ENCODE assay signal across 21 mouse cellular contexts in genomic region chr19:26545671-26546070, GRCm38 (mm10). TPM values are rescaled to one million over a fixed set of nuclear protein-coding genes. Genes with fewer than 3 reads are reported as not detected.
A peak's percentile ranks its signal among the peaks of the same experiment; 100 is the strongest.
DNase-seq lines count a peak whose midpoint lies in the region; ATAC-seq and TF ChIP-seq lines count a peak whose summit lies in the region.
"Had no signal": no experiment of that assay in that cellular context is flagged by ENCODE, and none has a peak within 500 bp of the region (broad histone marks: within the 10 kb centered on the region; RNA-seq: fewer than 3 reads in every experiment).

No protein-coding gene starts in this region.

- 51% methylated on average over 3 of the region's 3 CpGs for WGBS in forebrain, embryonic 13.5 days
- 44% methylated on average over 3 of the region's 3 CpGs for WGBS in forebrain, postnatal 0 days
- 76% methylated on average over 3 of the region's 3 CpGs for WGBS in thymus, adult 2 months
- 10% methylated on average over 3 of the region's 3 CpGs for WGBS in embryonic facial prominence, embryonic 15.5 days

- H3K27ac ChIP-seq in forebrain, embryonic 13.5 days, result no peak overlapping the region
- H3K27ac ChIP-seq in forebrain, postnatal 0 days (ENCODE audit: low read depth, low read length), result no peak overlapping the region
- H3K27ac ChIP-seq in thymus, adult 2 months (ENCODE audit: control insufficient read depth, insufficient read depth, low read length), result no peak overlapping the region
- peak overlapping the region; percentile 58 for H3K27ac ChIP-seq in embryonic facial prominence, embryonic 15.5 days (replicated peaks)
- H3K27ac ChIP-seq: liver, embryonic 12.5 days had no signal

- no peak for TF ChIP-seq CTCF in forebrain, postnatal 0 days (IDR thresholded peaks at IDR 0.05; ENCODE audit: low read depth)
- TF ChIP-seq CTCF in thymus, adult 2 months (IDR thresholded peaks at IDR 0.05; ENCODE audit: borderline replicate concordance, control insufficient read depth, extremely low read depth, insufficient read depth, low read length, poor library complexity), result no peak

- TF ChIP-seq POLR2A in thymus, adult 2 months (IDR thresholded peaks at IDR 0.05; ENCODE audit: control insufficient read depth, extremely low read depth, insufficient read depth, low read length, poor library complexity), result no peak

- no peak overlapping the region for H3K4me3 ChIP-seq in forebrain, embryonic 13.5 days
- no peak overlapping the region for H3K4me3 ChIP-seq in forebrain, postnatal 0 days (ENCODE audit: low read depth, low read length)
- no peak overlapping the region for H3K4me3 ChIP-seq in thymus, adult 2 months (ENCODE audit: control insufficient read depth, insufficient read depth, low read length)
- no peak overlapping the region for H3K4me3 ChIP-seq in embryonic facial prominence, embryonic 15.5 days (replicated peaks)
- H3K4me3 ChIP-seq: liver, embryonic 12.5 days had no signal

- no peaks in the 10 kb centered on the region for H3K36me3 ChIP-seq in forebrain, embryonic 13.5 days (ENCODE audit: poor library complexity, severe bottlenecking)
- H3K36me3 ChIP-seq in forebrain, postnatal 0 days (ENCODE audit: insufficient read depth), result no peaks in the 10 kb centered on the region
- H3K36me3 ChIP-seq in thymus, adult 2 months (ENCODE audit: control insufficient read depth, insufficient read depth, low read length), result no peaks in the 10 kb centered on the region
- no peaks in the 10 kb centered on the region for H3K36me3 ChIP-seq in embryonic facial prominence, embryonic 15.5 days
- H3K36me3 ChIP-seq: liver, embryonic 12.5 days had no signal

- no peaks in the 10 kb centered on the region for H3K27me3 ChIP-seq in forebrain, embryonic 13.5 days
- H3K27me3 ChIP-seq in forebrain, postnatal 0 days (ENCODE audit: insufficient read depth, low read length), result no peaks in the 10 kb centered on the region
- no peaks in the 10 kb centered on the region for H3K27me3 ChIP-seq in thymus, adult 2 months (ENCODE audit: control insufficient read depth, insufficient read depth, low read length)
- H3K27me3 ChIP-seq in embryonic facial prominence, embryonic 15.5 days, result no peaks in the 10 kb centered on the region
- H3K27me3 ChIP-seq: CH12.LX; liver, embryonic 12.5 days had no signal

- DNase-seq in forebrain, postnatal 0 days, result no peak
- peak; percentile 22 for DNase-seq in thymus, postnatal 14 days
- DNase-seq in thymus, adult 2 months, result no peak
- DNase-seq in gastrocnemius, postnatal 36 days, result no peak
- DNase-seq: adrenal gland, postnatal 10 days; cerebellum, adult 11-12 months; cerebellum, postnatal 36 days; heart, postnatal 14 days; kidney, postnatal 14 days; layer of hippocampus, adult 9-11 months; lung, embryonic 14.5 days; spleen, adult 18-20 months had no signal

- peaks cover 11% of the 10 kb centered on the region; the same call in 1 of the 2 replicates for H3K4me1 ChIP-seq in forebrain, embryonic 13.5 days
- H3K4me1 ChIP-seq in forebrain, postnatal 0 days (ENCODE audit: insufficient read depth), result no peaks in the 10 kb centered on the region
- H3K4me1 ChIP-seq in thymus, adult 2 months (replicated peaks; ENCODE audit: control insufficient read depth, insufficient read depth, low read length), result no peaks in the 10 kb centered on the region
- H3K4me1 ChIP-seq in embryonic facial prominence, embryonic 15.5 days, result peaks cover 44% of the 10 kb centered on the region
- H3K4me1 ChIP-seq: liver, embryonic 12.5 days had no signal

- no peak overlapping the region for H3K9ac ChIP-seq in forebrain, embryonic 13.5 days
- H3K9ac ChIP-seq in forebrain, postnatal 0 days, result no peak overlapping the region
- no peak overlapping the region for H3K9ac ChIP-seq in embryonic facial prominence, embryonic 15.5 days
- H3K9ac ChIP-seq: liver, embryonic 12.5 days; lung, embryonic 14.5 days had no signal

- no peak overlapping the region for H3K4me2 ChIP-seq in forebrain, embryonic 13.5 days
- no peak overlapping the region for H3K4me2 ChIP-seq in forebrain, postnatal 0 days (ENCODE audit: low read depth)
- H3K4me2 ChIP-seq in embryonic facial prominence, embryonic 15.5 days (replicated peaks), result no peak overlapping the region
- H3K4me2 ChIP-seq: heart, embryonic 11.5 days; liver, embryonic 12.5 days; lung, embryonic 14.5 days had no signal

- H3K9me3 ChIP-seq in forebrain, embryonic 13.5 days (replicated peaks), result no peaks in the 10 kb centered on the region
- no peaks in the 10 kb centered on the region for H3K9me3 ChIP-seq in forebrain, postnatal 0 days (ENCODE audit: low read length)
- no peaks in the 10 kb centered on the region for H3K9me3 ChIP-seq in embryonic facial prominence, embryonic 15.5 days (replicated peaks)
- H3K9me3 ChIP-seq: liver, embryonic 12.5 days had no signal

- intact Hi-C loops in gastrocnemius, postnatal 36 days (cut with DNase I), result no loop called here

- ATAC-seq in forebrain, embryonic 13.5 days, result peak; percentile 38; the same call in 1 of the 2 replicates
- ATAC-seq in forebrain, postnatal 0 days, result no peak
- ATAC-seq in embryonic facial prominence, embryonic 15.5 days (ENCODE audit: insufficient number of reproducible peaks, low FRiP score, low TSS enrichment, low read depth), result 0 out of 2 replicates have a peak, but pooled peaks have one; percentile 44
- no peak for ATAC-seq in megakaryocyte-erythroid progenitor cell, adult 5-6 weeks (replicated peaks; ENCODE audit: low FRiP score, low TSS enrichment, poor library complexity, severe bottlenecking)
- ATAC-seq: hindbrain, embryonic 16.5 days; intestine, postnatal 0 days; liver, embryonic 12.5 days; midbrain, embryonic 16.5 days had no signal

RNA-seq across cellular contexts. Expression of gene Smarca2, which starts 59.2 kb away (rescaled TPM):
- 83.4 and 84.5 TPM in 2 replicates for polyA plus RNA-seq in forebrain, embryonic 13.5 days (2015; fragmentation: Nextera tagmentation; extraction: Ambion mirVana)
- 162 and 192 TPM in 2 replicates for total RNA-seq in forebrain, postnatal 0 days (2014; rRNA removed)
- 66.6 and 135 TPM in 2 replicates for polyA plus RNA-seq in forebrain, postnatal 0 days (2015; fragmentation: Nextera tagmentation; extraction: Ambion mirVana)
- 38.9 and 41.2 TPM in 2 replicates for polyA plus RNA-seq in thymus, adult 2 months (2012; rRNA removed)
- polyA plus RNA-seq in embryonic facial prominence, embryonic 15.5 days (2015; fragmentation: Nextera tagmentation; extraction: Ambion mirVana), result 75.4 and 81.9 TPM in 2 replicates
- 38.6 and 42.1 TPM in 2 replicates for total RNA-seq in megakaryocyte-erythroid progenitor cell, adult 5-6 weeks (2014; fragmentation: Nextera tagmentation)
- 37.5 and 48.5 TPM in 2 replicates for total RNA-seq in megakaryocyte-erythroid progenitor cell, adult 5-6 weeks (2017)
- 10 to 100 TPM; 35.5 to 43.8 TPM for total RNA-seq in gastrocnemius, postnatal 36 days (2021)

Comparison
In these comparisons a context has a peak if more than half of its experiments do, and no peak if none do; other contexts are left out.
1. ATAC-seq: peak in forebrain, embryonic 13.5 days (single experiment) and embryonic facial prominence, embryonic 15.5 days (single experiment); none in forebrain, postnatal 0 days (single experiment) and megakaryocyte-erythroid progenitor cell, adult 5-6 weeks (single experiment).